Mouse (Mus musculus): Measurements from ENCODE around the gene Aurkaip1. TPM values are rescaled to one million over a fixed set of nuclear protein-coding genes. Genes with fewer than 3 reads are reported as not detected.

The Aurkaip1 gene
- polyA plus RNA-seq, 1 experiment, result 99.3 TPM

- Histone ChIP-seq H3K4me3 (ENCODE audit: insufficient read depth, low read length) (no peak within 1 kb of the TSS), H3K4me1 (ENCODE audit: control insufficient read depth, insufficient read depth, low read length) (peaks cover under 1% of the 10 kb centered on the region), H3K27ac (ENCODE audit: insufficient read depth, low read depth, low read length) (no peak within 1 kb of the TSS)
- no peak for TF ChIP-seq CTCF (IDR thresholded peaks at IDR 0.05; ENCODE audit: low read depth, low read length)
- TF ChIP-seq POLR2A (IDR thresholded peaks at IDR 0.05; ENCODE audit: borderline replicate concordance, low read depth, low read length), result no peak
Observed at GRCm38 (mm10) chr4:155863001-155863400, 31.9 kb downstream of the Aurkaip1 start, which contains the start of gene Tas1r3. Tas1r3 (minus strand) TSS chr4:155863362.

- TF ChIP-seq POLR2A (IDR thresholded peaks at IDR 0.05; ENCODE audit: borderline replicate concordance, low read depth, low read length) (no peak), CTCF (IDR thresholded peaks at IDR 0.05; ENCODE audit: low read depth, low read length) (no peak)
- H3K27ac ChIP-seq (ENCODE audit: insufficient read depth, low read depth, low read length), result 0 out of 2 replicates have a peak overlapping the region, but pooled peaks have one; percentile 3
- H3K4me3 ChIP-seq (ENCODE audit: insufficient read depth, low read length), result peak overlapping the region; percentile 96
- peaks cover 6% of the 10 kb centered on the region for H3K4me1 ChIP-seq (ENCODE audit: control insufficient read depth, insufficient read depth, low read length)
Observed at GRCm38 (mm10) chr4:155868614-155869298, 37.7 kb downstream of the Aurkaip1 start.

DNA sequence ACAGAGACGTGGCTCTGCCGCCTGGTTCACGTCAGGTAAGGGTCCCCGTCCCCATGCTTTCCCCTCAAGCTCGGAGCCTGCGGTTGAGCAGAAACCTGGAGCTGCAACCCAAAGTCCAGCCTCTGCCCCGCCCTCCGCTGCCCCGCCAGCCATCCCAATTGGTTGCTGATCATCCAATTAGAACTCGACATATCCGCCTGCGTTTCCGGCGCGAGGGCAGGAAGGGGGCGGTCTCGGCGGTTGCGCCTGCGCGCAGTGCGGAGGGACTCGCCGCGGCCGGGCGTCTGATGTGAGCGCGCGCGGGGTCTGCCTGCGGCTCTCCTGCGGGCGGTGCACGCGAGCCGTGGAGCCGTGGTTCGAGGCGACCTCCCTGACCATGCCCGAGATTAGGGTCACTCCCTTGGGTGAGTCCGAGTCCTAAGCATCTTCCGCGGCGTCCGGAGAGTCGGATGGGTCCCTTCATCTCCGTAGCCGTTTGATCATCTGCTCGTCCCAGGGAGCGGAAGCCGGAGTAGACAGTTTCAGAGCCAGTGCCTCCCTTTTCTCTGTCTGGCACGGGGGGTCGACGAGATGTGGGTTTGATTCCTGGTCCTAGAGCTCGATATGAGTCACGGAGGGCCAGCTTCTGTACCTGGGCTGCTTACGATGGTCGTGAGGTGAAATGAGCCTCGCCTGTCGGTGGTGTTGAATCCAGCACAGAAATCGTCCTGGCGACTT lies 38.4 kb downstream of the Aurkaip1 start, which contains the start of the genes Cptp and Ints11:
Gene Cptp, minus strand, starts transcription at position 124 of the 717 bp plus-strand sequence.
Gene Ints11, plus strand, starts transcription at position 230 of the 717 bp plus-strand sequence.
- Histone ChIP-seq H3K27ac (ENCODE audit: insufficient read depth, low read depth, low read length) (0 out of 2 replicates have a peak within 1 kb of the TSS, but pooled peaks have one; percentile 3), H3K4me1 (ENCODE audit: control insufficient read depth, insufficient read depth, low read length) (peaks cover 6% of the 10 kb centered on the region), H3K4me3 (ENCODE audit: insufficient read depth, low read length) (peak within 1 kb of the TSS; percentile 96)
- no peak for TF ChIP-seq POLR2A (IDR thresholded peaks at IDR 0.05; ENCODE audit: borderline replicate concordance, low read depth, low read length)
- TF ChIP-seq CTCF (IDR thresholded peaks at IDR 0.05; ENCODE audit: low read depth, low read length), result no peak

- H3K27ac ChIP-seq (ENCODE audit: insufficient read depth, low read depth, low read length), result no peak overlapping the region
- TF ChIP-seq CTCF (IDR thresholded peaks at IDR 0.05; ENCODE audit: low read depth, low read length) (no peak), POLR2A (IDR thresholded peaks at IDR 0.05; ENCODE audit: borderline replicate concordance, low read depth, low read length) (no peak)
- no peak overlapping the region for H3K4me3 ChIP-seq (ENCODE audit: insufficient read depth, low read length)
- peaks cover 6% of the 10 kb centered on the region for H3K4me1 ChIP-seq (ENCODE audit: control insufficient read depth, insufficient read depth, low read length)
Observed at GRCm38 (mm10) chr4:155871404-155871803, 40.3 kb downstream of the Aurkaip1 start.

Other genes with a start within 250 kb of the Aurkaip1 start
- gene Slc35e2, start 229.9 kb upstream of the Aurkaip1 start, polyA plus RNA-seq (2012; ENCODE audit: insufficient read depth, insufficient read length, missing spikeins), result 11.2 and 11.4 TPM in 2 replicates
- gene Cdk11b, start 206.4 kb upstream of the Aurkaip1 start, polyA plus RNA-seq (2012; ENCODE audit: insufficient read depth, insufficient read length, missing spikeins), result 102 and 117 TPM in 2 replicates
- not detected in 2 replicates for gene Gm10563, start 185.9 kb upstream of the Aurkaip1 start, polyA plus RNA-seq (2012; ENCODE audit: insufficient read depth, insufficient read length, missing spikeins)
- gene Mmp23, start 177.9 kb upstream of the Aurkaip1 start, polyA plus RNA-seq (2012; ENCODE audit: insufficient read depth, insufficient read length, missing spikeins), result 0.64 and 1.9 TPM in 2 replicates
- 39.9 and 48.7 TPM in 2 replicates for gene Mib2, start 162.1 kb upstream of the Aurkaip1 start, polyA plus RNA-seq (2012; ENCODE audit: insufficient read depth, insufficient read length, missing spikeins)
- 1.0 and 1.6 TPM in 2 replicates for gene Fndc10, start 136.9 kb upstream of the Aurkaip1 start, polyA plus RNA-seq (2012; ENCODE audit: insufficient read depth, insufficient read length, missing spikeins)
- gene Ssu72, start 126.5 kb upstream of the Aurkaip1 start, polyA plus RNA-seq (2012; ENCODE audit: insufficient read depth, insufficient read length, missing spikeins), result 99.3 and 107 TPM in 2 replicates
- gene Tmem240, start 96.5 kb upstream of the Aurkaip1 start, polyA plus RNA-seq (2012; ENCODE audit: insufficient read depth, insufficient read length, missing spikeins), result 1.3 and 1.4 TPM in 2 replicates
- 13.6 and 19.1 TPM in 2 replicates for gene Atad3a, start 70.2 kb upstream of the Aurkaip1 start, polyA plus RNA-seq (2012; ENCODE audit: insufficient read depth, insufficient read length, missing spikeins)
- gene Vwa1, start 56.6 kb upstream of the Aurkaip1 start, polyA plus RNA-seq (2012; ENCODE audit: insufficient read depth, insufficient read length, missing spikeins), result not detected in 2 replicates
- 0.23 TPM in 1 of 2 replicates, not detected in the other for gene Tmem88b, start 45.4 kb upstream of the Aurkaip1 start, polyA plus RNA-seq (2012; ENCODE audit: insufficient read depth, insufficient read length, missing spikeins)
- gene Ankrd65, start 40.8 kb upstream of the Aurkaip1 start, polyA plus RNA-seq (2012; ENCODE audit: insufficient read depth, insufficient read length, missing spikeins), result not detected in 2 replicates
- 81.6 and 99.5 TPM in 2 replicates for gene Mrpl20, start 28.4 kb upstream of the Aurkaip1 start, polyA plus RNA-seq (2012; ENCODE audit: insufficient read depth, insufficient read length, missing spikeins)
- 100 and 112 TPM in 2 replicates for gene Ccnl2, start 18.8 kb upstream of the Aurkaip1 start, polyA plus RNA-seq (2012; ENCODE audit: insufficient read depth, insufficient read length, missing spikeins)
- 1.2 and 2.7 TPM in 2 replicates for gene Mxra8, start 8.4 kb downstream of the Aurkaip1 start, polyA plus RNA-seq (2012; ENCODE audit: insufficient read depth, insufficient read length, missing spikeins)
- gene Dvl1, start 16.1 kb downstream of the Aurkaip1 start, polyA plus RNA-seq (2012; ENCODE audit: insufficient read depth, insufficient read length, missing spikeins), result 20.9 and 27.3 TPM in 2 replicates
- gene Tas1r3, start 32.1 kb downstream of the Aurkaip1 start, polyA plus RNA-seq (2012; ENCODE audit: insufficient read depth, insufficient read length, missing spikeins), result 0.62 and 0.68 TPM in 2 replicates
- 11.6 and 13.9 TPM in 2 replicates for gene Cptp, start 38.2 kb downstream of the Aurkaip1 start, polyA plus RNA-seq (2012; ENCODE audit: insufficient read depth, insufficient read length, missing spikeins)
- gene Ints11, start 38.3 kb downstream of the Aurkaip1 start, polyA plus RNA-seq (2012; ENCODE audit: insufficient read depth, insufficient read length, missing spikeins), result 21.4 and 23.0 TPM in 2 replicates
- gene Pusl1, start 60.5 kb downstream of the Aurkaip1 start, polyA plus RNA-seq (2012; ENCODE audit: insufficient read depth, insufficient read length, missing spikeins), result 10.7 and 13.2 TPM in 2 replicates
- gene Acap3, start 60.5 kb downstream of the Aurkaip1 start, polyA plus RNA-seq (2012; ENCODE audit: insufficient read depth, insufficient read length, missing spikeins), result 15.8 and 18.1 TPM in 2 replicates
- 78.3 and 85.9 TPM in 2 replicates for gene Ube2j2, start 112.6 kb downstream of the Aurkaip1 start, polyA plus RNA-seq (2012; ENCODE audit: insufficient read depth, insufficient read length, missing spikeins)
- gene C1qtnf12, start 131.0 kb downstream of the Aurkaip1 start, polyA plus RNA-seq (2012; ENCODE audit: insufficient read depth, insufficient read length, missing spikeins), result 32.4 and 42.7 TPM in 2 replicates
- 1.7 and 2.3 TPM in 2 replicates for gene B3galt6, start 161.4 kb downstream of the Aurkaip1 start, polyA plus RNA-seq (2012; ENCODE audit: insufficient read depth, insufficient read length, missing spikeins)
- gene Sdf4, start 161.6 kb downstream of the Aurkaip1 start, polyA plus RNA-seq (2012; ENCODE audit: insufficient read depth, insufficient read length, missing spikeins), result 197 and 213 TPM in 2 replicates
- gene Tnfrsf4, start 182.6 kb downstream of the Aurkaip1 start, polyA plus RNA-seq (2012; ENCODE audit: insufficient read depth, insufficient read length, missing spikeins), result 1.5 and 1.7 TPM in 2 replicates
- gene Tnfrsf18, start 194.9 kb downstream of the Aurkaip1 start, polyA plus RNA-seq (2012; ENCODE audit: insufficient read depth, insufficient read length, missing spikeins), result not detected in 2 replicates
- gene Ttll10, start 228.1 kb downstream of the Aurkaip1 start, polyA plus RNA-seq (2012; ENCODE audit: insufficient read depth, insufficient read length, missing spikeins), result not detected in 2 replicates

Measured in bone marrow macrophage, adult 2 months (primary cell).